20 mouse cellular contexts compared by ENCODE assay signal in the genomic region with DNA sequence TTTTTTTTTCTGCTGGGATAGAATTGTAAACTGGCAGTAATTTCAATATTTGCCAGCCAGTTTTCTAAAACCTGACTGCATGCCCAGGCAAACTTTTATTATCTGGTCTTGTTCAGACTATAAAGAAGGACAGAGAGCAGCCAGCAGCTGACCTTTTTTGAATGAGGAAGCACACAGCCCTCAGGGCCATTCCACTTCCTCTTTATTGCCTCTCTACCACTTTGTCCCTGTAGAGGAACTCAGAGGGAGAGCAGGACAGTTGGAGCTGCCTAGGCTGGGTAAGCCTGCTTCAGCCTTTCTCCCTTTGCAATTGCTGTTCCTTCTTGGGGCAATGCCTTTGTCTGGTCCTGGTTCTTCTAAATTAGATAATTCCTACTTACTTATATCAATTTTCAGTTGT. TPM values are rescaled to one million over a fixed set of nuclear protein-coding genes. Genes with fewer than 3 reads are reported as not detected.
DNase-seq lines count a peak whose midpoint lies in the region; ATAC-seq lines count a peak whose summit lies in the region.
"Had no signal": no experiment of that assay in that cellular context is flagged by ENCODE, and none has a peak within 500 bp of the region (broad histone marks: within the 10 kb centered on the region; RNA-seq: fewer than 3 reads in every experiment).

No protein-coding gene starts in this region.

- no peaks in the 10 kb centered on the region for H3K9me3 ChIP-seq in liver, embryonic 16.5 days (replicated peaks; ENCODE audit: control insufficient read depth, low read length)
- H3K9me3 ChIP-seq in hindbrain, embryonic 16.5 days (ENCODE audit: control insufficient read depth, low read length), result no peaks in the 10 kb centered on the region
- H3K9me3 ChIP-seq: limb, embryonic 15.5 days had no signal

- H3K4me2 ChIP-seq in liver, embryonic 16.5 days (ENCODE audit: low read depth, low read length), result no peak overlapping the region
- no peak overlapping the region for H3K4me2 ChIP-seq in hindbrain, embryonic 16.5 days (ENCODE audit: low read length)
- H3K4me2 ChIP-seq: limb, embryonic 15.5 days had no signal

- peak; percentile 2 for DNase-seq in cerebellum, adult 9-11 months
- no peak for DNase-seq in cerebellum, adult 11 months
- peak; percentile 5 to 22 for DNase-seq in spleen, postnatal 36 days (ENCODE audit: low spot score in 2 of 2)
- DNase-seq in spleen, postnatal 14 days (ENCODE audit: low spot score in 2 of 2), result no peak
- no peak for DNase-seq in thymus, postnatal 0 days (ENCODE audit: low spot score)
- no peak for DNase-seq in embryo, embryonic 10.5 days (ENCODE audit: low spot score)
- DNase-seq: cerebellum, postnatal 10 days; gastrocnemius, postnatal 25 days; kidney, adult 2 months; thymus, adult 18-20 months had no signal

- ATAC-seq in liver, embryonic 16.5 days (ENCODE audit: low read depth), result peak; percentile 41; the same call in 1 of the 2 replicates
- no peak for ATAC-seq in hindbrain, embryonic 16.5 days
- ATAC-seq: activated CD4-positive, CD25-positive, alpha-beta regulatory T cell, adult 4 months; hindbrain, postnatal 0 days had no signal

- H3K9ac ChIP-seq in liver, embryonic 16.5 days (ENCODE audit: low read depth, low read length), result no peak overlapping the region
- H3K9ac ChIP-seq in hindbrain, embryonic 16.5 days (ENCODE audit: low read depth, low read length), result no peak overlapping the region
- H3K9ac ChIP-seq: limb, embryonic 15.5 days had no signal

- no peaks in the 10 kb centered on the region for H3K4me1 ChIP-seq in liver, embryonic 16.5 days (ENCODE audit: control insufficient read depth, low read depth, low read length)
- no peaks in the 10 kb centered on the region for H3K4me1 ChIP-seq in hindbrain, embryonic 16.5 days (ENCODE audit: control insufficient read depth, insufficient read depth, low read depth, low read length)
- H3K4me1 ChIP-seq: limb, embryonic 15.5 days; megakaryocyte, embryonic 14.5 days had no signal

- H3K27me3 ChIP-seq in liver, embryonic 16.5 days (ENCODE audit: control insufficient read depth, insufficient read depth, low read depth, low read length), result no peaks in the 10 kb centered on the region
- no peaks in the 10 kb centered on the region for H3K27me3 ChIP-seq in hindbrain, embryonic 16.5 days (replicated peaks; ENCODE audit: control insufficient read depth, insufficient read depth, low read length)
- H3K27me3 ChIP-seq: limb, embryonic 15.5 days; megakaryocyte, embryonic 14.5 days had no signal

- H3K27ac ChIP-seq in liver, embryonic 16.5 days (ENCODE audit: low read length), result no peak overlapping the region
- H3K27ac ChIP-seq in hindbrain, embryonic 16.5 days (ENCODE audit: low read depth, low read length), result no peak overlapping the region
- H3K27ac ChIP-seq: hindbrain, postnatal 0 days; layer of hippocampus, adult 2 months; limb, embryonic 15.5 days had no signal

- H3K4me3 ChIP-seq in liver, embryonic 16.5 days (ENCODE audit: low read depth, low read length), result no peak overlapping the region
- H3K4me3 ChIP-seq in hindbrain, embryonic 16.5 days (ENCODE audit: low read length), result no peak overlapping the region
- H3K4me3 ChIP-seq: layer of hippocampus, adult 2 months; limb, embryonic 15.5 days; megakaryocyte, embryonic 14.5 days had no signal

- no peaks in the 10 kb centered on the region for H3K36me3 ChIP-seq in liver, embryonic 16.5 days (ENCODE audit: control insufficient read depth, insufficient read depth)
- H3K36me3 ChIP-seq in hindbrain, embryonic 16.5 days (ENCODE audit: control insufficient read depth, insufficient read depth, low read length), result no peaks in the 10 kb centered on the region
- H3K36me3 ChIP-seq: limb, embryonic 15.5 days had no signal

RNA-seq across cellular contexts. Expression of a gene that starts 43.9 kb away (rescaled TPM):
- 104 and 110 TPM in 2 replicates for polyA plus RNA-seq in liver, embryonic 16.5 days (2015; fragmentation: Nextera tagmentation; extraction: Ambion mirVana)
- 212 and 244 TPM in 2 replicates for polyA plus RNA-seq in thymus, postnatal 0 days (2015; fragmentation: Nextera tagmentation; extraction: Ambion mirVana)
- 82.5 and 92.3 TPM in 2 replicates for polyA plus RNA-seq in hindbrain, embryonic 16.5 days (2015; fragmentation: Nextera tagmentation; extraction: Ambion mirVana)

RNA-seq across cellular contexts. Expression of a gene that starts 44.1 kb away (rescaled TPM):
- polyA plus RNA-seq in liver, embryonic 16.5 days (2015; fragmentation: Nextera tagmentation; extraction: Ambion mirVana), result not detected in 2 replicates
- polyA plus RNA-seq in thymus, postnatal 0 days (2015; fragmentation: Nextera tagmentation; extraction: Ambion mirVana), result not detected in 2 replicates
- polyA plus RNA-seq in hindbrain, embryonic 16.5 days (2015; fragmentation: Nextera tagmentation; extraction: Ambion mirVana), result not detected in 2 replicates
- polyA plus RNA-seq: activated CD4-positive, CD25-positive, alpha-beta regulatory T cell, adult 4 months; embryonic facial prominence, embryonic 11.5 days; frontal cortex, adult 2 months; heart, postnatal 0 days; hindbrain, postnatal 0 days; kidney, adult 2 months; limb, embryonic 15.5 days had no signal

Comparison
In these comparisons a context has a peak if more than half of its experiments do, and no peak if none do; other contexts are left out.
1. DNase-seq: peak in cerebellum, adult 9-11 months (single experiment) and spleen, postnatal 36 days (2 of 2); none in cerebellum, adult 11 months (single experiment), spleen, postnatal 14 days (0 of 2), thymus, postnatal 0 days (single experiment) and embryo, embryonic 10.5 days (single experiment).